Mouse (Mus musculus): Measurements from ENCODE around the gene Tmub1. TPM values are rescaled to one million over a fixed set of nuclear protein-coding genes. Genes with fewer than 3 reads are reported as not detected.

Gene Tmub1
- polyA plus RNA-seq, 1 experiment from 2014 or later: 26.4 TPM

GRCm38 (mm10) chr5:24445428-24446080 lies 2.1 kb downstream of the Tmub1 start:
- in situ Hi-C loops (cut with MboI; ENCODE audit: low pct_unique_long_range_greater_than_20kb): loop anchor here (25.0 kb wide), 1 partner anchor 1008 kb away; the partner anchor contains the start of gene Kmt2e
- no peak for TF ChIP-seq CTCF (IDR thresholded peaks at IDR 0.05)
- no peaks in the 10 kb centered on the region for H3K27me3 ChIP-seq
- POLR2A ChIA-PET: interaction anchor here (1.2 to 8.8 kb wide), 6 partner anchors 16 to 51 kb away, joined by 3 to 150 read pairs (median 8); partner anchors contain the start of genes Abcb8, Cdk5 and Slc4a2
- ATAC-seq: no peak
- no peak for DNase-seq (ENCODE audit: low read depth, low spot score)
- CTCF ChIA-PET: interaction anchor here (1.0 to 2.8 kb wide), 5 partner anchors 16 to 51 kb away, joined by 3 to 12 read pairs (median 3); partner anchors contain the start of gene Abcb8

- no peaks in the 10 kb centered on the region for H3K27me3 ChIP-seq
- in situ Hi-C loops (cut with MboI; ENCODE audit: low pct_unique_long_range_greater_than_20kb): loop anchor here (25.0 kb wide), 1 partner anchor 1008 kb away; the partner anchor contains the start of gene Kmt2e
- DNase-seq (ENCODE audit: low read depth, low spot score) (no peak), ATAC-seq (peak; percentile 60)
- TF ChIP-seq CTCF (IDR thresholded peaks at IDR 0.05): no peak
- POLR2A ChIA-PET: interaction anchor here (0.7 to 8.8 kb wide), 9 partner anchors 8 to 231 kb away, joined by 3 to 150 read pairs (median 4); partner anchors contain the start of genes Abcb8, Cdk5 and Slc4a2
- CTCF ChIA-PET: interaction anchor here (1.0 to 3.6 kb wide), 9 partner anchors 12 to 50 kb away, joined by 3 to 12 read pairs (median 4); no protein-coding TSS in a partner anchor
Measured at GRCm38 (mm10) chr5:24444746-24445427, 2.8 kb downstream of the Tmub1 start, which contains the start of gene Fastk. Gene Fastk (minus strand): TSS chr5:24445287.

- ChIA-PET POLR2A (interaction anchor here (1.0 to 8.8 kb wide), 6 partner anchors 9 to 49 kb away, joined by 3 to 150 read pairs (median 6); partner anchors contain the start of genes Abcb8, Cdk5 and Slc4a2), CTCF (interaction anchor here (0.8 to 3.6 kb wide), 9 partner anchors 11 to 49 kb away, joined by 3 to 14 read pairs (median 5); no protein-coding TSS in a partner anchor)
- DNase-seq (ENCODE audit: low read depth, low spot score): no peak
- no peak for ATAC-seq
- TF ChIP-seq CTCF (IDR thresholded peaks at IDR 0.05): no peak
- in situ Hi-C loops (cut with MboI; ENCODE audit: low pct_unique_long_range_greater_than_20kb): loop anchor here (25.0 kb wide), 1 partner anchor 1007 kb away; the partner anchor contains the start of gene Kmt2e
- no peaks in the 10 kb centered on the region for H3K27me3 ChIP-seq
Measured at GRCm38 (mm10) chr5:24443927-24444326, 3.7 kb downstream of the Tmub1 start.

- in situ Hi-C loops (cut with MboI; ENCODE audit: low pct_unique_long_range_greater_than_20kb): loop anchor here (25.0 kb wide), 1 partner anchor 1006 kb away; the partner anchor contains the start of gene Kmt2e
- no peak for DNase-seq (ENCODE audit: low read depth, low spot score)
- TF ChIP-seq CTCF (IDR thresholded peaks at IDR 0.05): no peak
- ChIA-PET POLR2A (interaction anchor here (1.0 to 8.8 kb wide), 4 partner anchors 13 to 39 kb away, joined by 3 to 150 read pairs (median 6); partner anchors contain the start of genes Cdk5 and Slc4a2), CTCF (interaction anchor here (1.2 to 3.6 kb wide), 7 partner anchors 10 to 49 kb away, joined by 3 to 14 read pairs (median 6); no protein-coding TSS in a partner anchor)
- no peak for ATAC-seq
- H3K27me3 ChIP-seq: no peaks in the 10 kb centered on the region
Measured at GRCm38 (mm10) chr5:24443204-24443603, 4.5 kb downstream of the Tmub1 start.

GRCm38 (mm10) chr5:24442029-24442428 lies 5.6 kb downstream of the Tmub1 start:
- in situ Hi-C loops (cut with MboI; ENCODE audit: low pct_unique_long_range_greater_than_20kb): loop anchor here (25.0 kb wide), 1 partner anchor 1005 kb away; the partner anchor contains the start of gene Kmt2e
- CTCF ChIA-PET: interaction anchor here (0.8 to 3.6 kb wide), 5 partner anchors 9 to 48 kb away, joined by 3 to 14 read pairs (median 5); no protein-coding TSS in a partner anchor

GRCm38 (mm10) chr5:24441187-24441586 lies 6.5 kb downstream of the Tmub1 start:
- no peaks in the 10 kb centered on the region for H3K27me3 ChIP-seq
- DNase-seq (ENCODE audit: low read depth, low spot score) (no peak), ATAC-seq (no peak)
- POLR2A ChIA-PET: interaction anchor here (8.8 kb wide), 1 partner anchor 11 kb away, joined by 150 read pairs; the partner anchor contains the start of genes Cdk5 and Slc4a2
- TF ChIP-seq CTCF (IDR thresholded peaks at IDR 0.05): no peak
- in situ Hi-C loops (cut with MboI; ENCODE audit: low pct_unique_long_range_greater_than_20kb): loop anchor here (25.0 kb wide), 1 partner anchor 1004 kb away; the partner anchor contains the start of gene Kmt2e
- CTCF ChIA-PET: interaction anchor here (2.1 to 3.6 kb wide), 3 partner anchors 9 to 47 kb away, joined by 5 to 14 read pairs (median 10); no protein-coding TSS in a partner anchor

More at GRCm38 (mm10) chr5:24442029-24442428, 5.6 kb downstream of the Tmub1 start:
- ATAC-seq: no peak
- no peak for DNase-seq (ENCODE audit: low read depth, low spot score)
- no peaks in the 10 kb centered on the region for H3K27me3 ChIP-seq
- TF ChIP-seq CTCF (IDR thresholded peaks at IDR 0.05): no peak
- POLR2A ChIA-PET: interaction anchor here (0.6 to 8.8 kb wide), 3 partner anchors 12 to 32 kb away, joined by 3 to 150 read pairs (median 3); partner anchors contain the start of genes Cdk5 and Slc4a2

- DNase-seq (ENCODE audit: low read depth, low spot score): no peak
- TF ChIP-seq CTCF (IDR thresholded peaks at IDR 0.05): no peak
- CTCF ChIA-PET: interaction anchor here (1.0 to 2.9 kb wide), 2 partner anchors 9 to 39 kb away, joined by 3 to 10 read pairs; no protein-coding TSS in a partner anchor
- POLR2A ChIA-PET: interaction anchor here (1.2 to 14.1 kb wide), 4 partner anchors 9 to 14 kb away, joined by 3 to 150 read pairs (median 14); partner anchors contain the start of genes Cdk5, Fastk, Slc4a2 and Tmub1
- in situ Hi-C loops (cut with MboI; ENCODE audit: low pct_unique_long_range_greater_than_20kb): loop anchor here (25.0 kb wide), 1 partner anchor 997 kb away; the partner anchor contains the start of gene Kmt2e
- ATAC-seq: no peak
- no peaks in the 10 kb centered on the region for H3K27me3 ChIP-seq
Measured at GRCm38 (mm10) chr5:24433993-24434392, 13.7 kb downstream of the Tmub1 start.

- POLR2A ChIA-PET: interaction anchor here (0.8 to 14.1 kb wide), 4 partner anchors 16 to 34 kb away, joined by 3 to 150 read pairs (median 4); partner anchors contain the start of genes Agap3, Fastk and Tmub1
- no peaks in the 10 kb centered on the region for H3K27me3 ChIP-seq
- CTCF ChIA-PET: interaction anchor here (0.9 to 1.4 kb wide), 3 partner anchors 12 to 34 kb away, joined by 3 to 8 read pairs (median 3); partner anchors contain the start of gene Abcb8
- no peak for TF ChIP-seq CTCF (IDR thresholded peaks at IDR 0.05)
- DNase-seq (ENCODE audit: low read depth, low spot score) (no peak), ATAC-seq (no peak)
- in situ Hi-C loops (cut with MboI; ENCODE audit: low pct_unique_long_range_greater_than_20kb): loop anchor here (25.0 kb wide), 1 partner anchor 991 kb away; the partner anchor contains the start of gene Kmt2e
Measured at GRCm38 (mm10) chr5:24428596-24428995, 19.1 kb downstream of the Tmub1 start.

- TF ChIP-seq CTCF (IDR thresholded peaks at IDR 0.05): no peak
- DNase-seq (ENCODE audit: low read depth, low spot score) (no peak), ATAC-seq (no peak)
- in situ Hi-C loops (cut with MboI; ENCODE audit: low pct_unique_long_range_greater_than_20kb): loop anchor here (25.0 kb wide), 1 partner anchor 991 kb away; the partner anchor contains the start of gene Kmt2e
- no peaks in the 10 kb centered on the region for H3K27me3 ChIP-seq
- CTCF ChIA-PET: interaction anchor here (0.6 to 5.2 kb wide), 5 partner anchors 12 to 33 kb away, joined by 3 to 55 read pairs (median 3); partner anchors contain the start of genes Abcb8 and Tmub1
- POLR2A ChIA-PET: interaction anchor here (0.8 to 14.1 kb wide), 5 partner anchors 16 to 33 kb away, joined by 3 to 150 read pairs (median 5); partner anchors contain the start of genes Agap3, Fastk and Tmub1
Measured at GRCm38 (mm10) chr5:24427981-24428402, 19.7 kb downstream of the Tmub1 start.
